Mouse (Mus musculus) forebrain, embryonic 16.5 days (tissue): Measurements from ENCODE around the gene Actn3. TPM values are rescaled to one million over a fixed set of nuclear protein-coding genes. Genes with fewer than 3 reads are reported as not detected.
"Not testable (repeated sequence)": the region's sequence is repeated elsewhere in the genome, so short reads cannot be mapped to it uniquely, and the experiment has no call there.

Experiments used
- ATAC-seq: fragments of 200-750 bp; cut with Nextera tagmentation; 2 replicates; pipeline ENCODE4 v1.8.0; 2017; ENCODE audit warnings: mild to moderate bottlenecking, moderate library complexity
- H3K27ac ChIP-seq: fragments of 300-500 bp; sonication (generic); 2 replicates; pipeline ENCODE4 v1.5.1; 2014; ENCODE audit warnings: low read length, control low read depth
- H3K27me3 ChIP-seq: fragments of 300-500 bp; sonication (generic); replicated peaks from 2 replicates; pipeline ENCODE4 v1.6.1; 2014; ENCODE audit warnings: low read length; ENCODE audit not compliant: control insufficient read depth, insufficient read depth
- H3K36me3 ChIP-seq: fragments of 300-500 bp; sonication (generic); 2 replicates; pipeline ENCODE4 v1.6.1; 2014; ENCODE audit not compliant: control insufficient read depth, insufficient read depth
- H3K4me1 ChIP-seq: fragments of 300-500 bp; sonication (generic); replicated peaks from 2 replicates; pipeline ENCODE4 v1.6.1; 2014; ENCODE audit warnings: low read length; ENCODE audit not compliant: control insufficient read depth, insufficient read depth
- H3K4me2 ChIP-seq: fragments of 300-500 bp; sonication (generic); 2 replicates; pipeline ENCODE4 v1.6.1; 2014; ENCODE audit warnings: mild to moderate bottlenecking, low read length, control low read depth
- H3K4me3 ChIP-seq: fragments of 300-500 bp; sonication (generic); replicated peaks from 2 replicates; pipeline ENCODE4 v1.5.1; 2014; ENCODE audit warnings: mild to moderate bottlenecking, low read length, control low read depth
- H3K9ac ChIP-seq: fragments of 300-500 bp; sonication (generic); replicated peaks from 2 replicates; pipeline ENCODE4 v1.6.1; 2014; ENCODE audit warnings: low read depth, low read length, control low read depth
- H3K9me3 ChIP-seq: fragments of 300-500 bp; sonication (generic); 2 replicates; pipeline ENCODE4 v1.6.1; 2016; ENCODE audit warnings: low read length; ENCODE audit not compliant: control insufficient read depth
- WGBS: fragments of 180-500 bp; shearing (Covaris S2); extraction: QIAGEN DNeasy Blood & Tissue Kit; methylation state at CpG from one replicate; pipeline ENCODE4 v1.1.7; 2014; 5-methylcytosine and 5-hydroxymethylcytosine counted together
- polyA plus RNA-seq: library from polyadenylated mRNA; unstranded; fragments of >200 nt; fragmentation: Nextera tagmentation; extraction: Ambion mirVana; gene quantifications from 2 replicates; pipeline ENCODE4 v1.2.1, GENCODE M21; 2015

Gene Actn3
- polyA plus RNA-seq, 1 experiment from 2014 or later: 0.94 TPM

DNA sequence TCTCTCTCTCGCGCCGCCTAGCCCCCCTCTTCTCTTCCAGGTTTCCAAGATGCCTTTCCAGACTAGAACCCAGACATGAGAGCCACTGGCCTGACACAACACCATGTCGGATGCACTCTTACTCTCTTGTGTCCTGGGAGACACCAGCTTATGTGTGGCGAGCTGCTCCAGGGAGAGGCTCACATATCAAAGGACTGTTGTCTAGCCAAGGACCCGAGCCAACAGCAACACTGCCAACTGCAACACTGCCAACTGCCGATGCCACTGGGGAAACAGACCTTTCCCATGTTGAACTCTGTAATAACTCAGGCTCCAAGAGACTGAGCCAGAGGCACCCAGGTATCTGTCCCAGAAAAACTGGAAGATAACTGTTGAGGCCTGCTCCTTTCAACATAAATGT is 48.6 kb downstream of the Actn3 start:
- Histone ChIP-seq H3K4me2 (no peak overlapping the region), H3K36me3 (no peaks in the 10 kb centered on the region), H3K27me3 (no peaks in the 10 kb centered on the region), H3K9me3 (no peaks in the 10 kb centered on the region), H3K9ac (no peak overlapping the region), H3K4me3 (no peak overlapping the region), H3K27ac (no peak overlapping the region), H3K4me1 (0 out of 2 replicates have a peak, but pooled peaks cover 3% of the 10 kb centered on the region)
- 65% methylated on average over 7 of the region's 7 CpGs for WGBS
- no peak for ATAC-seq

DNA sequence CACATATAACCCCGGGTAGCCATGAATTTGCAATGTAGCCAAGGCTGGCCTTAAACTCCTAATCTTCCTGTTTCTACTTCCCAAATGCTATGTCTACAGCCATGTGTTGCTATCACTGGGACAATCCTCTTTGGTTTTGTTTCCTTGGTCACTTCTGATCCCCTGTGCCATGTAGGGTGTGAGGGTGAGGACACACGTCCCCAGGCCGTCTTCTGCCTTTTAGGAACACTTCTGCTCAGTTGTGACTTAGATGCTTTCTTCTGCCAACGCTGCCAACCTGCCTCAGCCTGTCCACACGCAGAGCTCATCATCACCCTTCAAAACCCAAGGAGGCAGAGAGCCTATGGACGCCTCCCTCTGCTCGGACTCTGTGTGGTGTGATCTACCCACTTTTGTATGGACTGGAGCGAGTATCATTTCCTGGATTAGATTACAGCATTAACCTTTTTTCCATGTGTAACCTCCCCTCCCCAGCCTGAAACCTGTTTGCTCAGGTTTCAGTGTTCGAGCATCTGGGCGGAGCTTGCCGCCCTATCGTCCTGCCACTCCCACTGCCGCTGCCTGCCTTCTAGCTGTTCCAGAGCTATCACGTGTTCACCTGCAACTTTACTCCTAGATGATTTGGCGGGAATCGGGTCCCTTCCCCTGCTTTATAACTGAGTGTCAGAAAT is 49.1 kb downstream of the Actn3 start:
- H3K9me3 ChIP-seq: no peaks in the 10 kb centered on the region
- no peak overlapping the region for H3K4me2 ChIP-seq
- H3K27me3 ChIP-seq: no peaks in the 10 kb centered on the region
- H3K4me3 ChIP-seq: no peak overlapping the region
- no peak for ATAC-seq
- 64% methylated on average over 16 of the region's 16 CpGs for WGBS
- H3K4me1 ChIP-seq: 0 out of 2 replicates have a peak, but pooled peaks cover 3% of the 10 kb centered on the region
- H3K27ac ChIP-seq: no peak overlapping the region
- H3K36me3 ChIP-seq: no peaks in the 10 kb centered on the region
- H3K9ac ChIP-seq: no peak overlapping the region

DNA sequence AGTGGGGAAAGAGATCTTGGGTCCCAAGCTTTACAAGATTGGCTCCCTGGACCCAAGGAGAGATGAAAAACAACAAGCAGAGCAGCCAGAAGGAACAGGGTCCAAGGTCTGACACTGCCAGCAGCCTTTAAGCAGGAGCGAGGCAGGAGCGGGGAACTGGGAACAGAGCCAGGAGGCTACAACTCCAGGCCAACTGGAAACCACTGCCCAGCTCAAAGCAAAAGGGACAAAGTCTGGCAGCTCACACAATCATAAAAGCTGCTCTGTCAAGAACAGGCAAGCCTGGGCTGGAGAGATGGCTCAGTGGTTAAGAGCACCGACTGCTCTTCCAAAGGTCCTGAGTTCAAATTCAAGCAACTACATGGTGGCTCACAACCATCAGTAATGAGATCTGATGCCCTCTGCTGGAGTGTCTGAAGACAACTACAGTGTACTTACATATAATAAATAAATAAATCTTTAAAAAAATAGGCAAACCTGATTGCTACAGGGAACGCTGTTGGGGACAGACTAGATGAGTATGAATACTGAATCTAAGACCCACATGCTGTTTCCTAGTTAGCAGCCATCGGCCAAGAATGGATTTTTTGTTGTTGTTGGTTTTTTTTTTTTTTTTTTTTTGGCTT is 56.9 kb downstream of the Actn3 start:
- no peak overlapping the region for H3K4me3 ChIP-seq
- H3K27me3 ChIP-seq: no peaks in the 10 kb centered on the region
- no peaks in the 10 kb centered on the region for H3K9me3 ChIP-seq
- H3K4me2 ChIP-seq: no peak overlapping the region
- no peaks in the 10 kb centered on the region for H3K36me3 ChIP-seq
- 57% methylated on average over 5 of the region's 5 CpGs for WGBS
- H3K9ac ChIP-seq: no peak overlapping the region
- peak; percentile 64 for ATAC-seq
- H3K27ac ChIP-seq: no peak overlapping the region
- H3K4me1 ChIP-seq: no peaks in the 10 kb centered on the region

DNA sequence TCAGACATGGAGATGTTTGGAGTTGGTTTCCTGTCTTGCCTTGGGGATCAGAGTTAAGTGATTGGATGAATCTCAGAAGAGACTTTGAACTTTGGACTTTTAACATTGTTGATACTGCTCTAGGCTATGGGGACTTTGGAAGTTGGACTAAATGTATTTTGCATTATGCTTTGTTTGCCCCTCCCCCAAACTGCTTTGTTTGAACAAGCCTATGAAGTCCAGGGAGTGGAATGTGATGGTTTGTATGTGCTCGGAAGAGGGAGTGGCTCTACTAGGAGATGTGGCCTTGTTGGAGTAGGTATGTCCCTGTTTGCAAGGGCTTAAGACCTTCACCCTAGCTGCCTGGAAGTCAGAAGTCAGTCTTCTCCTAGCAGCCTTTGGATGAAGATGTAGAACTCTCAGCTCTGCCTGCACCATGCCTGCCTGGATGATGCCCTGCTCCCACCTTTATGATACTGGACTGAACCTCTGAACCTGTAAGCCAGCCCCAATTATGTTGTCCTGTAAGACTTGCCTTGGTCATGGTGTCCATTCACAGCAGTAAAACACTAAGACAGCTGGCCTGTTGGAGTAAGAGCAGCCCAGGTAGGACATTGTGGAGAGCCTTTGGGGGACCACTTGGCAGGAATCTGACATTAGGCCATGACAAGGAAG is 60.4 kb downstream of the Actn3 start:
- WGBS: 72% methylated on average over 1 of the region's 1 CpGs
- Histone ChIP-seq H3K27ac (no peak overlapping the region), H3K4me2 (no peak overlapping the region)

DNA sequence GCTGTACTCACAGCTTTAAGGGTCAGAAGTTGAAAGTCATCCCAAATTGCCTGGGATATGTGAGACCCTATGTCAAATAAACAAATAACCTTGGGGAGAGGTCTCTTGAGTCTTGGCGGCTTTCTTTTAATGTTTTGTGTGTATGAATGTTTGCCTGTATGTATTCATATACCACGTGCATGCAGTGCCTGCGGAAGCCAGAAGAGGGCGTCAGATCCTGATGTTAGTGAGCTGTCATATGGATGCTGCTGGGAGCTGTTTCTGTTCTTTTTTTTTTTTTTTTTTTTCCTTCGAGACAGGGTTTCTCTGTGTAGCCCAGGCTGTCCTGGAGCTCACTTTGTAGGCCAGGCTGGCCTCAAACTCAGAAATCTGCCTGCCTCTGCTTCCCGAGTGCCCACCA is 64.7 kb downstream of the Actn3 start:
- ATAC-seq: no peak
- 84% methylated on average over 6 of the region's 6 CpGs for WGBS
- peaks cover 21% of the 10 kb centered on the region for H3K4me1 ChIP-seq
- H3K9ac ChIP-seq: no peak overlapping the region
- no peaks in the 10 kb centered on the region for H3K36me3 ChIP-seq
- H3K9me3 ChIP-seq: no peaks in the 10 kb centered on the region
- H3K4me2 ChIP-seq: no peak overlapping the region
- no peak overlapping the region for H3K4me3 ChIP-seq
- no peak overlapping the region for H3K27ac ChIP-seq
- H3K27me3 ChIP-seq: no peaks in the 10 kb centered on the region

More for the DNA sequence above, 60.4 kb downstream of the Actn3 start:
- Histone ChIP-seq H3K36me3 (no peaks in the 10 kb centered on the region), H3K4me3 (no peak overlapping the region), H3K27me3 (no peaks in the 10 kb centered on the region), H3K4me1 (no peaks in the 10 kb centered on the region), H3K9ac (no peak overlapping the region), H3K9me3 (no peaks in the 10 kb centered on the region)
- ATAC-seq: no peak

DNA sequence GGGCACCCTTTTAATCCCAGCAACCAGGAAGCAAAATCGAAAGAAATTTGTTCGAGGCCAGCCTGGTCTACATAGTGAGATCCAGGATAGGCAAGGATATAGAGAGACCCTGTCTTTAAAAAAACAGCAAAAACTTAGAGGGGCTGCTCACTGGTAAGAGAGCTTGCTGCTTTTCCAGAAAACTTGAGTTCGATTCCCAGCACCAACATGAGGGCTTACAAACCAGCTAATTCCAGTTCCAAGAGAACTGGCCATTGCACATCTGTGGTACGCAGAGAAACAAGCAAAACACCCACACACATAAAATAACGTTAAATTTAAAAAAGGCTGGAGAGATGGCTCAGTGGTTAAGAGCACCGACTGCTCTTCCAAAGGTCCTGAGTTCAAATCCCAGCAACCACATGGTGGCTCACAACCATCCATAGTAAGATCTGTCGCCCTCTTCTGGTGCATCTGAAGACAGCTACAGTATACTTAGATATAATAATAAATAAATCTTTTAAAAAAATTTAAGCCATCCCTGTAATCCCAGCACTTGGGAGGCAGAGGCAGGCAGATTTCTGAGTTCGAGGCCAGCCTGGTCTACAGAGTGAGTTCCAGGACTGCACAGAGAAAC is 65.3 kb downstream of the Actn3 start:
- not testable (repeated sequence) for H3K9me3 ChIP-seq, H3K36me3 ChIP-seq, H3K27ac ChIP-seq, H3K27me3 ChIP-seq, ATAC-seq, H3K9ac ChIP-seq
- peaks cover 26% of the 10 kb centered on the region for H3K4me1 ChIP-seq
- H3K4me3 ChIP-seq: peak overlapping the region; percentile 66
- WGBS: 78% methylated on average over 8 of the region's 8 CpGs
- peak overlapping the region; percentile 53 for H3K4me2 ChIP-seq

DNA sequence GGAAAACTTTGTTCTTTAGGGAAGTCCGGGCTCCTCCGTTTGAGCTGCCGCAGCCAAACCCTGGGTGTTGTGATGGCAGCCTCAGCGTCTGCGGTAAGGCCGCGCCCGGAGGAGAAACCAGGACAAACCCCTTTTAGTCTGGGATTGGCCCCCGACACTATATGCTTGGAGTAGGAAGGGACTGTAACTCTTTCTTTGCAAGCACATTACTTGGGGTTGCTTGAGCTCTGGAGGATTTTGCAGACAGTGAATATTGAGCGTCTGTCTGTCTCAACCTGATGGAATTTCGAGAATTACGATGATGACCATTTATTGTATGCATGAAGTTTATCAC is 65.8 kb downstream of the Actn3 start:
- Histone ChIP-seq H3K36me3 (no peaks in the 10 kb centered on the region), H3K9ac (peak overlapping the region; percentile 71), H3K27ac (peak overlapping the region; percentile 75), H3K4me1 (peaks cover 26% of the 10 kb centered on the region), H3K4me3 (peak overlapping the region; percentile 66), H3K4me2 (peak overlapping the region; percentile 53), H3K27me3 (no peaks in the 10 kb centered on the region), H3K9me3 (no peaks in the 10 kb centered on the region)
- WGBS: 6% methylated on average over 12 of the region's 12 CpGs
- ATAC-seq: no peak; the same call in 1 of the 2 replicates

Other genes starting within 250 kb of the Actn3 start
- 6.4 and 8.9 TPM in 2 replicates for gene Gm960, start 179.2 kb downstream of the Actn3 start, polyA plus RNA-seq
- 37.1 and 40.3 TPM in 2 replicates for gene Sptbn2, start 166.7 kb downstream of the Actn3 start, polyA plus RNA-seq
- gene Rbm4b, start 121.4 kb downstream of the Actn3 start, polyA plus RNA-seq: 189 and 196 TPM in 2 replicates
- 98.5 and 110 TPM in 2 replicates for gene Rbm4, start 84.0 kb downstream of the Actn3 start, polyA plus RNA-seq
- gene Gm21992, start 66.3 kb downstream of the Actn3 start, polyA plus RNA-seq: 29.8 and 32.7 TPM in 2 replicates
- gene Rbm14, start 66.3 kb downstream of the Actn3 start, polyA plus RNA-seq: 86.0 and 91.1 TPM in 2 replicates
- gene Ccs, start 38.6 kb downstream of the Actn3 start, polyA plus RNA-seq: 34.7 and 38.6 TPM in 2 replicates
- 0.61 and 0.62 TPM in 2 replicates for gene Ccdc87, start 38.5 kb downstream of the Actn3 start, polyA plus RNA-seq
- 59.2 and 73.6 TPM in 2 replicates for gene Ctsf, start 22.8 kb downstream of the Actn3 start, polyA plus RNA-seq
- 22.8 and 26.8 TPM in 2 replicates for gene Zdhhc24, start 759 bp upstream of the Actn3 start, polyA plus RNA-seq
- 8.5 and 10.1 TPM in 2 replicates for gene Bbs1, start 28.7 kb upstream of the Actn3 start, polyA plus RNA-seq
- gene Dpp3, start 50.4 kb upstream of the Actn3 start, polyA plus RNA-seq: 95.9 and 106 TPM in 2 replicates
- gene Peli3, start 65.2 kb upstream of the Actn3 start, polyA plus RNA-seq: 12.0 and 16.5 TPM in 2 replicates
- 106 and 116 TPM in 2 replicates for gene Mrpl11, start 84.2 kb upstream of the Actn3 start, polyA plus RNA-seq
- 0.21 and 0.71 TPM in 2 replicates for gene Npas4, start 112.4 kb upstream of the Actn3 start, polyA plus RNA-seq
- gene Slc29a2, start 146.0 kb upstream of the Actn3 start, polyA plus RNA-seq: 11.2 and 13.4 TPM in 2 replicates
- 58.2 and 62.5 TPM in 2 replicates for gene B4gat1, start 160.9 kb upstream of the Actn3 start, polyA plus RNA-seq
- 2.1 and 2.9 TPM in 2 replicates for gene AC124502.3, start 161.0 kb upstream of the Actn3 start, polyA plus RNA-seq
- 50.2 and 51.2 TPM in 2 replicates for gene Brms1, start 163.4 kb upstream of the Actn3 start, polyA plus RNA-seq
- 1.3 and 1.9 TPM in 2 replicates for gene Rin1, start 172.6 kb upstream of the Actn3 start, polyA plus RNA-seq
- gene Cd248, start 190.2 kb upstream of the Actn3 start, polyA plus RNA-seq: 11.9 and 14.3 TPM in 2 replicates
- 8.0 and 15.8 TPM in 2 replicates for gene Tmem151a, start 207.6 kb upstream of the Actn3 start, polyA plus RNA-seq
- gene Yif1a, start 210.6 kb upstream of the Actn3 start, polyA plus RNA-seq: 54.0 and 56.0 TPM in 2 replicates
- 297 and 347 TPM in 2 replicates for gene Cnih2, start 220.6 kb upstream of the Actn3 start, polyA plus RNA-seq
- gene Rab1b, start 229.2 kb upstream of the Actn3 start, polyA plus RNA-seq: 239 and 241 TPM in 2 replicates
- 48.1 and 55.5 TPM in 2 replicates for gene Klc2, start 240.7 kb upstream of the Actn3 start, polyA plus RNA-seq